Mouse (Mus musculus) myocyte (in vitro differentiated cells): ENCODE results near the gene Dock7.

Experiments
- CEBPB ChIP-seq: IDR thresholded peaks from 2 replicates; pipeline ENCODE4 v1.6.1; 2011; ENCODE audit warnings: mild to moderate bottlenecking, moderate library complexity; ENCODE audit not compliant: poor library complexity, insufficient read depth, severe bottlenecking
- E2F4 ChIP-seq: IDR thresholded peaks from one replicate; pipeline ENCODE4 v1.6.1; 2011; ENCODE audit warnings: mild to moderate bottlenecking, control low read depth, moderate library complexity; ENCODE audit not compliant: insufficient read depth
- MAX ChIP-seq: IDR thresholded peaks from one replicate; pipeline ENCODE4 v1.6.1; 2011; ENCODE audit warnings: low read depth, mild to moderate bottlenecking, control low read depth
- MYOD1 ChIP-seq, 3 experiments: IDR thresholded peaks; one replicate each; pipeline ENCODE4 v1.6.1; 2011; ENCODE audit warnings: control low read depth in 2 of 3, low read depth in 2 of 3, mild to moderate bottlenecking in 2 of 3, moderate library complexity in 1 of 3; ENCODE audit not compliant: insufficient read length in 2 of 3, control insufficient read depth in 1 of 3
- MYOG ChIP-seq, 3 experiments: IDR thresholded peaks; one replicate each; pipeline ENCODE4 v1.6.1; 2011; ENCODE audit warnings: control low read depth in 2 of 3, low read depth in 2 of 3, mild to moderate bottlenecking in 2 of 3; ENCODE audit not compliant: insufficient read length in 2 of 3, control insufficient read depth in 1 of 3, insufficient read depth in 1 of 3
- POLR2A ChIP-seq: IDR thresholded peaks from one replicate; pipeline ENCODE4 v1.6.1; 2011; ENCODE audit warnings: low read depth, mild to moderate bottlenecking, control low read depth, moderate library complexity; ENCODE audit not compliant: insufficient read length
- POLR2AphosphoS2 ChIP-seq: IDR thresholded peaks from one replicate; pipeline ENCODE4 v1.6.1; 2011; ENCODE audit warnings: low read depth, control low read depth; ENCODE audit not compliant: insufficient read length
- SRF ChIP-seq: IDR thresholded peaks from one replicate; pipeline ENCODE4 v1.6.1; 2011; ENCODE audit warnings: low read depth; ENCODE audit not compliant: control insufficient read depth, insufficient read length
- TCF12 ChIP-seq: IDR thresholded peaks from one replicate; pipeline ENCODE4 v1.6.1; 2011; ENCODE audit warnings: mild to moderate bottlenecking, control low read depth; ENCODE audit not compliant: poor library complexity, insufficient read depth, severe bottlenecking
- TCF3 ChIP-seq: IDR thresholded peaks from one replicate; pipeline ENCODE4 v1.6.1; 2011; ENCODE audit warnings: low read depth, control low read depth; ENCODE audit not compliant: insufficient read length
- USF1 ChIP-seq: IDR thresholded peaks from one replicate; pipeline ENCODE4 v1.6.1; 2011; ENCODE audit warnings: low read depth, mild to moderate bottlenecking, control low read depth, moderate library complexity

DNA sequence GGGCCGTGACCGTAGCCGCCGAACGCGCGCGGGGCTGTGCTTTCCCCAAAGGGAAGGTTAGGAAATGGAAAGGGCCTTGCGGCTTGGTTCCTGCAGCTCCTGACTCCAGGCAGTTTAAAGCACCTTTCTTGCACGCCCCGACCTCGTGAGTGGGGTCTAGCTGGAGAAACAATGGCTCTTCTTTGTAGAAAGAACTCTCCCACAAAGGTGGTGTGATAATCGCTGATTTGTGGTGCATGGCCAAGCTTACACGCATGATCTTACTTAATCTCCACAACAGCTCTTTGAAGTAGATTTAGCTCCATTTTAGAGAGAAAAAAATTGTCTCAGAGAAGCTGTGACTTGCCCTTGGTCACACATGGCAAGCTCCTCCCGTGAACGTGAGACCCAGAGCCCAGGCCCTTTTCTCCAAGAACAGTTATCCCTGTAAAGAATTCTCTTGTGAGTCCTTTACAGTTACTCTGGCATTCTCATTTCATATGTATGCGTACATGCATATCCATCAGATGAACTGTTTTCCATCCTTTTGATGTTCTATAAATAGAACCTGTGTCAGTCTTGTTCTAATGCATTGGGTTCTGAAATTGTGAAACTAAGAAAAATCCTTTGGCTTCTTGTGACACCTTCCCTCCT lies 524 bp upstream of the Dock7 start:
- TF ChIP-seq E2F4 (no peak), POLR2A (no peak), MYOG (IDR thresholded peaks at IDR 0.05; ENCODE audit: control insufficient read depth in 1 of 3, insufficient read depth in 1 of 3, insufficient read length in 2 of 3, low read depth in 2 of 3) (no peak), SRF (no peak), USF1 (no peak), CEBPB (no peak), MAX (no peak), POLR2AphosphoS2 (no peak), MYOD1 (IDR thresholded peaks at IDR 0.05; ENCODE audit: control insufficient read depth in 1 of 3, insufficient read length in 2 of 3, low read depth in 2 of 3) (no peak), TCF12 (no peak), TCF3 (no peak)
